Mouse (Mus musculus) lung, adult 18-20 months (tissue): Measurements from ENCODE around the gene Tdgf1.
A peak's percentile ranks its signal among the peaks of the same experiment; 100 is the strongest.

ENCODE experiments used
- DNase-seq, 2 experiments: peaks; one replicate each; pipeline ENCODE4 v3.0.0; 2022; ENCODE audit warnings: mixed read lengths in 2 of 2

The Tdgf1 gene

DNA sequence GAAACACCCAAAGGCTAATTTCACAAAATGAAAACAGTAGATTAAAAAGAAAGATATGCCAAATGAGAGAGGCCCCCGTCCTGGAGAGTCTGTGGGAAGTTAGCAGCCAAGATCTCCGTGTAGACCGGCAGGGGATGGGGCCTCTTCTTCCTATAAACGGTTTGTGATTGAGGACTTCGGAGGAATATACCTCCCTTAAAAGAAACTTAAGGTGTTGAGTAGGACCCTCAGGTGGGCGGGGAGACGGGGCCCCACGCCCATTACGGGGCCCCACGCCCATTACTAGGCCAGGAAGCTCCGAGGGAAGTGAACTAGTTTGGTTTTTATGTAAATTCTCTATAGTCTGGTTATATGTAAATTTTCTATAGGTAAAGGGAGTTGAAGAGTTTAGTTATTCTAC is at the start of gene Tdgf1:
Gene Tdgf1 (minus strand): TSS at position 233 of the 400 bp plus-strand sequence.
- no peak for DNase-seq

DNA sequence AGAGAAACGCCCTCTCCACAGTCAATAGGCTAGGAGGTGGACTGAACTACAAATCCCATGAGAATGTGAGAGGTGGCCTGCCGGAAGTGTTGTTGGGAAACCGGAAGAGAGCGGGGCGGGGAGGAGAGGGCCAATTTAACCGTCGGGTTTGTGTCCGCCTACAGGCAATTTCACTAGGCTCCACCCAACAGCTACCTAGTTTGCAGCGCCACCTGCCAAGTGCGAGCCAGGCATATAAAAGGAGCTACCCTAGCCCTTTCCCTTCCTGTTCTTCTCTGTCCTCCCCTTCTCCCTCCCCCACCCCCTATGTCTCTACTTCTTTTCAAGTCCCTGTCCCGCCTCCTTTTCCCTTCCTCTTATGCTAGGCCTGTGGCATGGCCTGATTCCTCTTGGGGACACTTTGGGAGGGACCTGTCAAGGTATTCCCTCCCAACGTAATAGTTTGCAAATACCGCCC is 48.8 kb upstream of the Tdgf1 start:
- peak; percentile 90 to 91 for DNase-seq

DNA sequence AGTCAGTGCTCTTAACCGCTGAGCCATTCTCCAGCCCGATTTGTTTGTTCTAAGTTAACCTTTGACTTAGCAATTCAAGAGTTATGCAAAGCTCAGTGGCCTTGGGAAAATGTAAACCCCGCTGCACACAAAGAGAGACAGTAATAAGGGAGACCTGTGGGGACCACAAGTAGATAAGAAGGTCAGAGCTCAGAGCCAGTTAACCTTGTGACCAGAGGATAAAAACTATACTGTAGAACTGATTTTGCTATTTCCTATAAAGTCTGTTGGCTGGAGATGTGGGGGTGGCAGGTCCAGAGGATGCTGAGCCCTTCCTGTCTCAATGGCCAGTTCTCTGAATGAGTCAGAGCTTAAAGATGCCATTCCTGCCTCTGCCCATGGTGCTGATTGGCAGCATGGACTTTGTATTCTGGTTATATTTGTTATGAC is 47.3 kb upstream of the Tdgf1 start:
- DNase-seq: no peak

DNA sequence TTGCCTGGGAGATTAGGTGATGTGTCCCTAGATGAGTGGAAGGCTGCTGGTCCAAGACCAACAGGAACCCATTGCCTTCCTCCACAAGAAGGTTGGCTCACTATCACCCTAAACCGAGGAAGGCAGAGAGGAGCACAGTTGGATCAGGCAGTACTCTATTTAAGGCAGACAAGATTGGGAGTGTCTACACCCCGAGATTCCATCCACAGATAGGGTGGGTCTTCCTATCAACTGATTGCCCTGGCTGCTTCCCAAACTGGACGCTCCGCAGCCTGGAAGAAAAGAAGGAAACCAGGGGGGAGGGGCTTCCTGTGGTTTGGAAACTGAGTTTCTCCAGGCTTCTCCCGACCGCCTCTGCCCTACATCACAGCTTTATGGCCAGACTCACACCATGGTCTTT is 44.2 kb upstream of the Tdgf1 start, which contains the start of gene Rtp3:
Gene Rtp3 (minus strand): TSS at position 380 of the 400 bp plus-strand sequence.
- peak; percentile 66 to 76 for DNase-seq

DNA sequence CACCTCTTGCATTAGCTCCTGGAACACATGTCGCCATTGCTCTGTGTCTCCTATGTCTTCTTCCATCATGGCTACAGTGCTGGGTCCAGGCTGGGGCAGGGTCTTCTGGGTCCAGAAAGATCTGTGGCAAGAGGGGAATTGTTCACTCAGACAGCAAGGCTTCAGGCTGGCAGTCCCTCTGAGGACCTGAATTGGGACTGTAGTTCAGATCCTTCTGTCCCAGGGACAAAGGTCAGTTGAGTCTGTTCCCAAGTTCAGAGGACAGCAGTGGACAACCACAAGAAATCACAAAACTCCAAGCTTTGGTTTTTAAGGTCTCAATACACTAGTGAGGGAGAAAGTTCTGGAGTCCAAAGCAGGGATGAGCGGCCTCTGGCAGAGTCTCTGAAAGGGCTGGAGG is 43.6 kb upstream of the Tdgf1 start:
- no peak for DNase-seq

DNA sequence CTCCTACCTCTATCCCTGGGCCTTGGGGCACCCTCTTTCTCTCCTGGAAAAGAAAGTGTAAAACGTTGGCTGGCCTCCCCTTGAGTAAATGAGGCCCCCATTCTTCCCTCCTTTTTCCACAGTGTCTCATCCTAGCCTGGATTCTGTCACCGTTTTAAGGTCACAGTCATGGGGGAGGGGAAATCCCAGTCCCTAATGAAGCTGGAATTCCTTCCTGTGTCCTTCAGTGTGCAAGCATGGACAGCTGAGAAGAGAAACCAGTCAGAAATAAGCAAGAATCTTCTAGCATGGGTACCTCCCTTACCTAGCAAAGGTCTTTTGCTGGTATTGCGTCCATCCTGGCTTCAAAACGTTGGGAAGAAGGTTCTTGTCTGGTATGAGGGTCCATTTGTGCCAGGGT is 43.2 kb upstream of the Tdgf1 start:
- DNase-seq: no peak

DNA sequence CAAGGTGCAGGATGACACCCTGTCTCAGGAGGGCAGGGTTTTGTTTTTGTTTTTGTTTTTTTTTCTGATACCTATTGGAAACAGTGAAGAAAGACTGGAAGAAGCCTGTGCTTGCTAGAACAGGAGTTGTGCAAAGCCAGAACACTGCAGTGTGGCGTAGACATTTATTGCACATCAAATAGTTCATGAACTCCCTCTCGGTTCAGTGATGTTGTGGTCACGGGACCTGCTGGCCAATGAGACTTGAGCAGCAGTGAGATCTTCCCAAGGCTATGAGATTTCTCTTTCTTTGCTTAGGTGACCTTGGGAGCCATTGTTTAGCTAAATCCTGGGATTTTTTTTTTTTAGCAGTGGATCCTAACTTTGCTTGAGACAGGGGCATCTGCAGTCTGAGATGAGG is 42.1 kb upstream of the Tdgf1 start:
- DNase-seq: no peak

DNA sequence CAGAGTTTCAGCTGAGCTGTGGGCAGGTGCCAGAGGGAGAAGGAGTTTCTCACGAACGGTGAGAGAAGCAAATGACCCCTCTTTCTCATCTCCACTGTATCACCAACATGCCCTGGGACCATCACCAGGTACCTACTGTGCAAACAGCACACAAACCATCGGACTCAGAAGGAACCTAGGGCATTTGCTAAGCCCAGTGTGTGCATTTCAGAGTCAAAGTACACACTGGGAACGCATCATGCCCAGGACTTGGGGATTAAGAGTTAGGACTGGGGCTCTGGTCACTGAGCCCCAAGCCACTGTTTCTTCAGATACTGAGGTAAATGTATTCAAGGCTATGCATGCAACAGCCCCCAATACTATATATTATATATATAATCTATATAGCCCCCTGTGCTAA is 41.4 kb upstream of the Tdgf1 start:
- no peak for DNase-seq

DNA sequence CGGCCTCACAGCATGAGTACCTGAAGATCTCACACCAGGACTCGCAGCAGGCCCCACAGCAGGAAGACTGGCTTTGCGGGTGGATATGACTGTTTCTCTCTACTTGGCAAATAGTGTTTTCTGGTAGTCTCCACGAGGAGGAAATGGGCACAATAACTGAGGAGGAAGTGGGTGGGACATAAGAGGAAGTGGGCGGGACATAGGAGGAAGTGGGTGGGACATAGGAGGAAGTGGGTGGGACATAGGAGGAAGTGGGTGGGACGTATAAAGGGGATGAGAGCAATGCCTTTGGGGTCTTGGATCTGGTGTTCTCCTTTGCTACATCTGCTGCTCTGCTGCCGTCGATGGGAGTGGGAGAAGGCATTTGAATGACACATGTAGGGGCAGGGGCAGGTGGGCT is 40.0 kb upstream of the Tdgf1 start:
- no peak for DNase-seq

DNA sequence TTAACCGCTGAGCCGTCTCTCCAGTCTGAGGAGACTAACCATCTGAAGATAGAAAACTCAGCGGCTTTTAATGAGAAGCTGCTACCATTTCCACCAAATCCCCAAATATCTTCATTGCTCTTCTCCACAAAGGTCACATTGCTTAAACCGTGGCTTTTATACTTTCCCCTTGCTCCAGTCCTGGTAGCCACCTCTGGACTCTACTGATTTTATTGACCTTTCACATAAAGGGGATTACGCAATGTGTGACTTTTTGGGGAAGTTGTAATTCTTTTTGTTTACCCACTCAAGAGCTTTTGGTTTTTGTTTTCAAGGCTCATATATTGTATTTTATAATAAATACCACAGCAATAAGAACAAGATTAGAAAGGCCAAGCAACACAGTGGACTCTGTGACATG is 39.6 kb upstream of the Tdgf1 start:
- DNase-seq: no peak

DNA sequence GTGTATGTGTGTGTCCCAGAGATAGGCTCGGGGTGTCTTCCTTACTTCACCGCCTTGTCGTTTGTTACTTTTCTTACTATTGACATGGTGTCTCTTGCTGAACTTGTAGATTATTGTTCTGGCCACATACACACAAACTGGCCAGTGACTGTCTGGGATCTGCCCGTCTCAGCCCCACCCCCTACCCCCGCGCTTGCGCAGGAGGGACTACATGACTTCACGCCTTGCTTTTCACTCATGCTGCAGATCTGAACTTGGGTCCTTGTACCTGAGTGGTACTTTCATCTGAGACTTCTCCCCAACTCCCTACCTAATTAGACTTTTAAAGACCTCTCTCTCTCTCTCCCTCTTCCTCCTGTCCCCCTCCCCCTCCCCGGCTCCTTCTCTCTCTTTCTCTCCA is 38.1 kb upstream of the Tdgf1 start:
- no peak for DNase-seq

DNA sequence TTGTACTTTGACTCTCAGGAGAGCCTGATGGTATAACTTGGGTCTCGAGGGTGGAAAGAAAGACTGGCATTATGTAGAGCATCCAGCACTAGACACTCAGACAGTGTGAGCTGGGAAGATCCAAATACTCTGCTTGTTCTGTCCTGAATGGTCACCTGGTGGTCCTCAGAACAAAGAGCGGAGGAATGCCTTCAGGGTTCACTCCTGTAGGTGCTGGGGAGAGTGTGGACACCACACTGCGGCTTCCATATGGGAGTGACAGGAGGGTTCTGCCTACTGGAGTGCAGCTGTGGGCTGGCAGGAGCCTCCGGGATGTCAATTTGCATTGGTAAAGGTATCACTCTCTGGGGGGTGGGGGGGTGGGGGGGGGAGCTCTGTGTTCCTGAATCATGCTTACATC is 36.4 kb upstream of the Tdgf1 start:
- DNase-seq: no peak

DNA sequence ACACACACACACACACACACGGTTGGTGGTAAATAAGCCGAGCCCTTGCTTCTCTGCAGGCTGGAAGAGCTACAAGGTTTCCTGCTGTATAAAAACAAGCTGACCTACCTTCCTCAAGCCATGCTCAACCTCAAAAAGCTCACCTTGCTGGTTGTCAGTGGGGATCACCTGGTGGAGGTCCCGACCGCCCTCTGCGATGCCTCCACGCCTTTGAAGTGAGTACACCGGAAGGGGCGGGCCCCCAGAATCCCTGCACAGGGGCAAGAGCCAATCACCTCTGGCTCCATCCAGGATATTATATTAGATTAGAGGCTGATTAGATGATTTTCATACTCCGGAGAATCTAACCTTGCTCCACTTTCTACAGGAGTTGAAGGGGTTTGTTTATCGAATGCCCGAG is 33.5 kb upstream of the Tdgf1 start:
- no peak for DNase-seq

DNA sequence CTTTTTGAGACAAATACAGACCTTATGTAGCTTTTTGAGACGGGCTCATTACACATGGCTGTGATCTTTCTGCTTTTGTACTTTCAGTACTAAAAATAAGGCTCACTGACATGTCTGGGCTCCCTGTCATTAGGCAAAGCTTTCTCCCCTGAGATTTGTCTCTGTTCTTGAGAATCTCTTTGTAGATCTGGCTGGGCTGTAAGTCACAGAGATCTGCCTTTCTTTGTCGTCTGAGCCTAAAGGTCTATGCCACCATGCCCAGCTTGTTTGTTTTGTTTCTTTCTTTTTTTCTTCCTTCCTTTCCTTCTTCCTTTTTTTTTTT is 19.9 kb upstream of the Tdgf1 start:
- DNase-seq: no peak

DNA sequence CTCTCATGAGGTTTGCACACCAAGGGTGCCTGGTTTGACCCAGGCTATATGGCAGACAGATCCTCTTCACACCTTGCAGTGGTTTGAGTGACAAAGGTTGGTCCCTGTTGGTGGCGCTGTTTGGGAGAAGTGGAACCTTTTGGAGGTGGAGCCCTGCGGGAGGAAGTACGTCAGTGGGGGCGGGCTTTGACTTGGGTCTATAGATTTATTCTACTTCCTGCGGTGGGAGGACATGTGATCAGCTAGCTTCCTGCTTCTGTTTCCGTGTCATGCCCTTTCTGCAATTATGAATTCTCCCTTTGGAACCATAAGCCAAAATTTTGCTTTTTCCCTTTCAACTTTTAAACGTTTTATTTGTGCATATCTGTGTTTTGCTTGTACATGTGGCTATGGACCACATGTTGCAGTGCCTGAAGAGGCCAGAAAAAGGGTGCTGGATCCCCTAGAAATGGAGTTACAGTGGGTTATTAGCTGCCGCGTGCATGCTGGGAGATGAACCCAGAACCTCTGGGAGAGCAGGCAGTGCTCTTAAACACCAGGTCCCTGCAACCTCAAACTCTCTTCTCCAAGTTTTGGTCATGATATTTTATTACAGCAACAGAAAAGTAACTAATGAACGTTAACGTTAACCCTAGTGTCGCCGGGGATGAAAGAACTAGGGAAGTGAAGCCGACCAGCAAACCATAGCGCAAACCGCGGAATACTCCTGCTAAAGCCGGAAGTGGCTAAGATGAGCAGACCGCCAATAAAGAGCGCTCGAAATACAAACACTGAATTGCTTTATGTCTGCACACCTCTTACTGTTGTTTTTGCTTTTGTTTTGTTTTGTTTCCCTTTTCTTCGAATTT is 19.3 kb upstream of the Tdgf1 start:
- no peak for DNase-seq

DNA sequence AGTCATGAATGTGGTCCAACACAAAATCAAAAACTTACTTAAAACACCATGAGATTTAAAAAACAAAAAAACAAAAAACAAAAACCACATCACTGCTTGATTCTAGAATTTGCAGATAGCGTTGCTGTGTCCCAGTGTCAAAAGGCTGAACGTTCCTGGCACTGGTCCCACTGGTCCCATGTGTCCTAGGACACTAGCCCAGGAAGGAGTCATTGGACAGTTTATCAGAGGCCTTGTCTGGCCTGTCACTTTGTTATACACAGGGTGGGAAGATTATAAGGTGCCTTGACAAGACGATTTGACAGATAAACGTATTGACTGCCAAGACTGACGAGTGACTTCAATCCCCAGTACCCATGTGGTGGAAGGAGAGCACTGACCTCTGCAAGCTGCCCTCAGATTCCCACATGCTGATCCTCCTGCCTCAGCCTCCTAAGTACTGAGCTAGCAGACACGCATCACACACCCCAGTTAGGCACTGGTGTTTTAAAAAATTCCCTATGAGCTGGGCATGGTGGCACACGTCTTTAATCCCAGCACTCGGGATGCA is 17.7 kb upstream of the Tdgf1 start:
- no peak for DNase-seq

DNA sequence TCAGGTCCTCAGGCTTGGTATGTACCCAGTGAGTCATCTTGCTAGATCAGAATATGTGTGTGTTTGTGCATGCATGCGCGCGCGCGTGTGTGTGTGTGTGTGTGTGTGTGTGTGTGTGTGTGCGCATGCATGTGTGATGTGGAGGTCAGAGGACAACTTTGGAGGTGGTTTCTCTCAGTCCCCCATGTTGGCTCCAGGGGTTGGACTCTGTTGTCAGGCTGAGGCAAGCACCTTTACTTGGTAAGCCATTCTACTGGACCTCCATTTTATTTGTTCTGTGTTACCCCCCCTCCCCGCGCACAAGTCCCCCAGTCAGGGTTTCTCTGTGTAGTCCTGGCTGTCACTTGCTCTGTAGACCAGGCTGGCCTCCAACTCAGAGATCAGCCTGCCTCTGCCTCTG is 15.4 kb upstream of the Tdgf1 start:
- DNase-seq: no peak

DNA sequence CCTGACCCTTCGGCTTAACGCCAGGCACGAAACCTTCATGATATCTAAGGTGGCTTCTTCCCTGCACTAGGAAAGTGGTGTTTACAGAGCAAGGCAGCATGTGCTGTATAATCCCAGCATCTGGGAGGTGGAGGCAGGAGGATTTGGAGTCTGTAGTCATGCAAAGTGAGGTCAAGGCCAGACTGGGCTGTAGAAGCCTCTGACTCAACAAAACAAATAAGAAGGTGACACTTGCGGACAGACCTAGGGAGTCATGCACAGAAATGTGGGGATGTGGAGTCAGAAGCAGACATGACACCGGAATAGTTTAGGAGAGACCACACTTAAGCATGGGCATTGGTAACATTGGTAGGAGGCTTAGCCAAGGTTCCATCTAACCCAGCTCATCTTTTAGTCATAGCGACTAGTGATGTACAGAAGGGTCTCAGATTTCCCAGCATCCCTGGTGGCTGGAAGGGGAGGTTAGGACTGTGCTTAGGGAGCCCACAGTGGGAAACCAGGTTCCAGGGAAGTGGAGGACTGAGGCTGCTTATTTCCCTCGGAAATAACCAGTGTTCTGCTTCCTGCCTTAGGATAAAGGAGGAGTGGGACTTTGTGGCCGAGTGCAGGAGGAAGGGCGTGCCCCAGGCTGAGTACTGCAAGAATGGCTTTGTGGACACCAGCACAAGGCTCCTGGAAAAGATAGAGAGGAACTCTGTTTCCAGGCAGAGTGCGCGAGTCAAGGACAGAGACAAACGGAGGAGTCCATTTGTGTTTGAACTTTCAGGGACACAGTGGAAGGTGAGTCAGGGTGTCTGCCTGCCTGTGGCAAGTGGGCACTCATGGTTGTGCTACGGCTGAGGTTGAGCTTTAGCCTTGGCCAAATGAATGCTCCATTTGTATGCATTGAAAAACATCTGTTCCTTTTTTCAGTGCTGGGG is 14.5 kb upstream of the Tdgf1 start:
- DNase-seq: no peak

DNA sequence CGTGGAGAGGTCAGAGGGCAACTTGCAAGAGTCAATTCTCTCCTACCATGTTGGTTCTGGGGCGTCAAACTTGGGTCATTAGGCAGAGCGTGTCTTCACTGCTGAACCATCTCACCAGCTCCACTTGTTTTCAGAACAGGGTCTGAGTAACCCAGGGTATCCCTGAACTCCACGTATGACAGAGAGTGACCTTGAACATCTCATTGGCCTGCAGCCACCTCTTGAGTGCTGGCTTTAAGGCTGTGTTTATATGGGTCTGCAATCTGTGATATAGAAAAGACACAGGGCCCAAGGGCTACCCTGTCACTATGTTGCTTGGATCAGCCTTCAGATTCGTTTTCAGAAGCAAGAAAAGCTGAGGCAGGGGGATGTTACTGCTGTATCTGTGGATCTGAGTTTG is 13.7 kb upstream of the Tdgf1 start:
- DNase-seq: no peak

DNA sequence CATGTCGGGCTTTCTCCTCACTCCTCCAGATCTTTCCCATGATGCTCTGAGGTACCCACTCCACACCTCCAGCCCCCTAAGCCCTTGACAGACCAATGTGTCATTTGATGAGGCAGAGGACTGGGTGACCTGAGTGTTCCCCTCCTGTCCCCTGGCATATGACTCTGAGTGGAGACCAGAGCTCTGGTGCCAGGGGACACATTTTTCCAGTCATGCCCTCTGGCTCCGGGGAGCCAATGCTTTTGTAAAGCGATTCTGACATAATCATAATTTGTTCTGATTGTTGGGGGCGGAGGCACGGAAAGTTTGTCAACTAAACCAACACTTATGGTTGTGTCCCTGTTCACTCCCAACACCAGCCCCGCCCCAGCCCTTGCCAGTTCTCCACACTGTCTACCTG is 10.0 kb upstream of the Tdgf1 start:
- DNase-seq: no peak

DNA sequence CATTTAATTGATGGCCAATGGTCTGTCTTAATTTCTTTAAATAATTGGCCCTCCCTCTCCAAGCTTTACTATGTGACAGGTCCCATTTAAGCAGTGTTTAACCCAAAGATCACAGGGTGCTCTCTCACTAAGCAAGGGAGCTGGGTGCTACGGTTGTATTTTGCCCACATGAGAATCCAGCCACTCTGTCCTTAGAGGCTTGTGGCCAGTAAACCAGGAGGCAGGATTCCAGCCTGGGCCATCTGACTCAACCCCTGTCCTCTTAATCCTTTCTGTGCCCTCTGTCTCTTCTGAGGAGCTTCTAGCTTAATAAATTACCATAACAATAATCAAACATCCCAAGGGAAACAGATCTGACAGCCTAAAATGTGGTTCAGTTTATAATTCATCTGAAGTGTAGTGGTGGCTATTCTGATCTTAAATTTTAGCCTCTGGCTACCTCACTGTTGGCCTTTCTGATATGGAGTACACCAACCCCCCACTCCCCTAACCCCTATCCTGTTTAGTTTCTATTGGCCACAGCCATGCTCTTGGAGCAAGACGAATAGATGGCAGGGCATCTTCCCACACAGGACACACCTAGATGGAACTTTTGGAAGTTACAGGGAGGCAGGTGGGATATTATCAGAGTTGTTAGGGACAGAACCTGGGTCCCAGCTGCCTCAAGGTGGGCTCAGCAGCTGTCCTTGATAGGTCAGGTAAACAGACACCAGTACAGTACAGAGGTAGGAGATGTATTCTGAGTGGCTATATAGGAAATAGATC is 8.9 kb upstream of the Tdgf1 start:
- DNase-seq: no peak

DNA sequence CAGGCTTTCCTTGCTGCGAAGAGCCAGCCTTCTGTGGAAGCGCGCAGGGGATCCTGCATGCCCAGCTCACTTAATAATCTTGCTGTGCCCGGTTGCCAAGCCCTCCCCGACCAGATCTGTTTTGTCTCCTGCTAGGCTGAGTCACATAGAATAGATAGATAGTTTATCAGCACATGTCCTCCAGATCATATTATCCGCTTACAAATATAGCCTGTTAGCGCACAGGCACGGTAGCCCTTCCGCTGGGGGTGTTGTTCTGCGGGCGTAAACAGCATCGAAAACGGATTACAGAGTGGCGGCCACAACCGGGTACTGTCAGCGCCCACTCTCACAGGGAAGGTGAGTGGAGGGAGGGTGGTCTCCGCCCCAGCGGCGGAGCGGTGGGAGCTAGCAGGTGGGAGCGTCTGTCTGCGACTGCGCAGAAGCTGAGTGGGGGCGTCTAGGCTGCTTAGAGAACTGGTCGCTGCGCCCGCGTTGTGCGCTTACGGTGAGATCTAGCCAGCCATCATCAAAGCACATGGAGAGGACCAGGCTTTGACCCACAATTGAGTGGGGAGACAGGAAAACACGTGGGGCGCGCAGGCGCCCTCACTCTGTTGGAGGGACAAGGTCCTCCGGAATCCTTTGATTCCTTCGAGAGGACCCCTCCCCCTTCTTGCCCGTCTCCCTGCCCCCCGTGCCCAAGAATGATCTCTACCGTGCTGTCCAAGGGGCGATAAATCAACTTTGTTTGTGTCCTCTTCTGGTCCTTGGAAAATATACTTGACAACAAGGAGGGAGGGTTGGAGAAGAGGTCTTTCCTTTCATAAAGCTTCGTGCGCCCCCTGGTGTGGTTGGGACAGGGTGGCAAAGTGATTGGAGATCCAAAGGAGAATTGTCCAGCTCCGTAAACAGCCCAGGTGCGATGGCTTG is 7.8 kb upstream of the Tdgf1 start:
- peak; percentile 47 to 60 for DNase-seq
